Mouse (Mus musculus) spleen, adult 2 months (tissue): ENCODE results near the gene Ddx52.

Experiments
- CTCF ChIP-seq: fragments of 200-500 bp; IDR thresholded peaks from 2 replicates; pipeline ENCODE4 v1.5.1; 2011; ENCODE audit warnings: mild to moderate bottlenecking, inconsistent platforms; ENCODE audit not compliant: insufficient read depth, insufficient read length, insufficient replicate concordance; ENCODE audit errors: extremely low read depth
- POLR2A ChIP-seq: fragments of 200-500 bp; IDR thresholded peaks from 2 replicates; pipeline ENCODE4 v1.6.1; 2011; ENCODE audit warnings: low read depth, low read length, inconsistent platforms

DNA sequence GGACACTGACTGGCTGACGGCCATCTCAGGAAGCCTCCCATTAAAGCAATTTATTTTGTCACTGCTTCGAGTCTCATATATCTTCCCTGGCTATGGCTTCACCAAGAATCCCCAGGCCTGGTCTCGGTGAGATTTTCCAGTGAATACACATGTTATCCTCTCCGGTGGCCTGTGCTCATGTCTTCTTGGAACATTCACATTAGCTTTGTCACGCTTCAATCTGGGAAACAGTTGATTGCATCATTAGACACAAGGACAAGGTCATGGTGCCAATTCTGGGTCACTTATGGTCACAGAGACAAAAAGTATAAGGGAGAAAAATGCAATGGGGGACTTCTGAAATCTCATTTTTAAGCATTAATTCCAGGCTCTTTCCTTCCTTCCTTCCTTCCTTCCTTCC lies 36.1 kb upstream of the Ddx52 start:
- TF ChIP-seq CTCF = no peak
- TF ChIP-seq POLR2A = no peak
